8 mouse cellular contexts compared by ENCODE assay signal in genomic region chr12:21112453-21112857, GRCm38 (mm10).
DNase-seq lines count a peak whose midpoint lies in the region; ATAC-seq and TF ChIP-seq lines count a peak whose summit lies in the region.

No protein-coding gene starts in this region.

- no peak overlapping the region for H3K27ac ChIP-seq in ES-E14 (ENCODE audit: insufficient read depth, low read depth, low read length, poor library complexity, severe bottlenecking)
- peak overlapping the region; percentile 93 for H3K27ac ChIP-seq in forebrain, embryonic 14.5 days (ENCODE audit: low read depth, low read length)
- H3K27ac ChIP-seq in liver, postnatal 0 days (ENCODE audit: low read depth) = no peak overlapping the region
- no peak overlapping the region for H3K27ac ChIP-seq in neural tube, embryonic 12.5 days

- TF ChIP-seq CTCF in liver, postnatal 0 days (IDR thresholded peaks at IDR 0.05; ENCODE audit: low read depth) = peak; percentile 68

- intact Hi-C loops in heart, postnatal 10 days (cut with DNase I) = loop anchor here (1.0 to 5.0 kb wide), 5 partner anchors 26 to 154 kb away; no protein-coding TSS in a partner anchor

- 0% methylated on average over 17 of the region's 17 CpGs for WGBS in forebrain, embryonic 14.5 days
- under 1% methylated on average over 17 of the region's 17 CpGs for WGBS in liver, postnatal 0 days (ENCODE audit: insufficient replicate concordance)
- under 1% methylated on average over 17 of the region's 17 CpGs for WGBS in neural tube, embryonic 12.5 days

- no peaks in the 10 kb centered on the region for H3K9me3 ChIP-seq in ES-E14 (ENCODE audit: control insufficient read depth, insufficient read depth, low read depth, low read length)
- H3K9me3 ChIP-seq in forebrain, embryonic 14.5 days (replicated peaks; ENCODE audit: control insufficient read depth, low read length) = no peaks in the 10 kb centered on the region
- no peaks in the 10 kb centered on the region for H3K9me3 ChIP-seq in liver, postnatal 0 days (ENCODE audit: low read length)
- no peaks in the 10 kb centered on the region for H3K9me3 ChIP-seq in neural tube, embryonic 12.5 days

- no peaks in the 10 kb centered on the region for H3K27me3 ChIP-seq in forebrain, embryonic 14.5 days (replicated peaks; ENCODE audit: control insufficient read depth, insufficient read depth, low read length)
- H3K27me3 ChIP-seq in liver, postnatal 0 days (ENCODE audit: insufficient read depth, low read length) = peaks cover 4% of the 10 kb centered on the region; the same call in 1 of the 2 replicates
- H3K27me3 ChIP-seq in neural tube, embryonic 12.5 days (replicated peaks) = no peaks in the 10 kb centered on the region

- in situ Hi-C loops in ES-E14 (cut with MboI; ENCODE audit: low sequenced_read_pairs in 2 of 2, unreplicated experiment in 2 of 2) = no loop called here

- no peak for DNase-seq in ES-E14 (ENCODE audit: low read depth, low spot score)
- DNase-seq in cerebellum, adult 18-20 months = peak; percentile 82 to 89
- peak; percentile 89 for DNase-seq in forebrain, embryonic 14.5 days (ENCODE audit: low spot score)
- peak; percentile 76 to 77 for DNase-seq in heart, postnatal 10 days
- DNase-seq in kidney, postnatal 36 days = peak; percentile 74 to 83
- DNase-seq in liver, postnatal 0 days = peak; percentile 59
- peak; percentile 58 for DNase-seq in thymus, postnatal 0 days (ENCODE audit: low spot score)

- H3K4me1 ChIP-seq in ES-E14 (ENCODE audit: control insufficient read depth in 2 of 2, insufficient read depth in 2 of 2, low read length in 2 of 2, poor library complexity in 1 of 2) = 0 out of 4 replicates have a peak, but pooled peaks cover 2% of the 10 kb centered on the region in 2 experiments
- 0 out of 2 replicates have a peak, but pooled peaks cover 3% of the 10 kb centered on the region for H3K4me1 ChIP-seq in forebrain, embryonic 14.5 days (ENCODE audit: control insufficient read depth, insufficient read depth, low read length)
- H3K4me1 ChIP-seq in liver, postnatal 0 days (ENCODE audit: insufficient read depth) = peaks cover 5% of the 10 kb centered on the region
- H3K4me1 ChIP-seq in neural tube, embryonic 12.5 days = peaks cover 10% of the 10 kb centered on the region; the same call in 1 of the 2 replicates

- TF ChIP-seq EP300 in liver, postnatal 0 days (IDR thresholded peaks at IDR 0.05; ENCODE audit: low read depth) = no peak

- peak; percentile 68 for ATAC-seq in forebrain, embryonic 14.5 days
- peak; percentile 37; the same call in 1 of the 2 replicates for ATAC-seq in liver, postnatal 0 days
- ATAC-seq in neural tube, embryonic 12.5 days (ENCODE audit: low FRiP score, low read depth) = peak; percentile 62

- peak overlapping the region; percentile 84 for H3K9ac ChIP-seq in ES-E14 (ENCODE audit: insufficient read depth, low read depth, low read length, poor library complexity, severe bottlenecking)
- peak overlapping the region; percentile 86 for H3K9ac ChIP-seq in forebrain, embryonic 14.5 days (ENCODE audit: low read length)
- H3K9ac ChIP-seq in liver, postnatal 0 days (replicated peaks) = peak overlapping the region; percentile 68
- peak overlapping the region; percentile 94 for H3K9ac ChIP-seq in neural tube, embryonic 12.5 days

- H3K4me2 ChIP-seq in forebrain, embryonic 14.5 days (ENCODE audit: low read length) = peak overlapping the region; percentile 70
- peak overlapping the region; percentile 87 for H3K4me2 ChIP-seq in liver, postnatal 0 days (ENCODE audit: low read depth, low read length)
- H3K4me2 ChIP-seq in neural tube, embryonic 12.5 days (replicated peaks) = peak overlapping the region; percentile 68

- peak overlapping the region; percentile 84 to 94 for H3K4me3 ChIP-seq in ES-E14 (ENCODE audit: insufficient read depth in 1 of 2, low read depth in 1 of 2, low read length in 2 of 2, poor library complexity in 1 of 2, severe bottlenecking in 1 of 2)
- H3K4me3 ChIP-seq in forebrain, embryonic 14.5 days (ENCODE audit: low read depth, low read length) = peak overlapping the region; percentile 67
- H3K4me3 ChIP-seq in liver, postnatal 0 days (ENCODE audit: low read depth, low read length) = peak overlapping the region; percentile 70
- peak overlapping the region; percentile 89 for H3K4me3 ChIP-seq in neural tube, embryonic 12.5 days

- H3K36me3 ChIP-seq in ES-E14 (ENCODE audit: control insufficient read depth, insufficient read depth, low read length, poor library complexity, severe bottlenecking) = no peaks in the 10 kb centered on the region
- no peaks in the 10 kb centered on the region for H3K36me3 ChIP-seq in forebrain, embryonic 14.5 days (ENCODE audit: control insufficient read depth, insufficient read depth, low read length)
- H3K36me3 ChIP-seq in liver, postnatal 0 days (replicated peaks; ENCODE audit: insufficient read depth, low read length) = no peaks in the 10 kb centered on the region
- no peaks in the 10 kb centered on the region for H3K36me3 ChIP-seq in neural tube, embryonic 12.5 days

TF ChIP-seq in ES-E14, 5 proteins besides CTCF, POLR2A, EP300 and RAD21:
- TF ChIP-seq MAFK (IDR thresholded peaks at IDR 0.05; ENCODE audit: insufficient read depth, low read depth, low read length) = no peak
- no peak for TF ChIP-seq ZC3H11A (IDR thresholded peaks at IDR 0.05; ENCODE audit: borderline replicate concordance, low read depth, low read length)
- no peak for TF ChIP-seq HCFC1 (IDR thresholded peaks at IDR 0.05; ENCODE audit: borderline replicate concordance, insufficient read depth, low read length)
- TF ChIP-seq CHD2 (IDR thresholded peaks at IDR 0.05; ENCODE audit: low read depth, low read length) = no peak
- TF ChIP-seq ZNF384 (IDR thresholded peaks at IDR 0.05; ENCODE audit: low read depth, low read length) = no peak
